Mouse (Mus musculus) megakaryocyte, embryonic 14.5 days (primary cell): Measurements from ENCODE around the gene Slc19a2. TPM values are rescaled to one million over a fixed set of nuclear protein-coding genes. Genes with fewer than 3 reads are reported as not detected.
"Not testable (repeated sequence)": the region's sequence is repeated elsewhere in the genome, so short reads cannot be mapped to it uniquely, and the experiment has no call there.

Experiments used
- H3K27me3 ChIP-seq: replicated peaks from 2 replicates; pipeline ENCODE3; 2012; ENCODE audit warnings: inconsistent platforms
- H3K36me3 ChIP-seq: replicated peaks from 2 replicates; pipeline ENCODE3; 2012; ENCODE audit warnings: low read length, inconsistent platforms, mixed read lengths
- H3K4me1 ChIP-seq: 2 replicates; pipeline ENCODE4 v1.6.1; 2012; ENCODE audit warnings: inconsistent platforms
- H3K4me3 ChIP-seq: replicated peaks from 2 replicates; pipeline ENCODE3; 2012; ENCODE audit warnings: moderate library complexity, mild to moderate bottlenecking, inconsistent platforms
- H3K9me3 ChIP-seq: 2 replicates; pipeline ENCODE4 v1.6.1; 2012; ENCODE audit warnings: inconsistent platforms
- FLI1 ChIP-seq: IDR thresholded peaks from 2 replicates; pipeline ENCODE4 v1.6.1; 2012; ENCODE audit warnings: low read length, inconsistent platforms, mixed read lengths
- GATA1 ChIP-seq: IDR thresholded peaks from 3 replicates; pipeline ENCODE4 v1.6.1; 2012; ENCODE audit warnings: mixed read lengths, low read length, inconsistent platforms, borderline replicate concordance
- polyA plus RNA-seq: library from polyadenylated mRNA; stranded (reverse); fragments of >175 nt; gene quantifications from 2 replicates; pipeline ENCODE4 v1.2.3, GENCODE M21; 2012; ENCODE audit warnings: low replicate concordance; ENCODE audit not compliant: insufficient read depth

The Slc19a2 gene
- polyA plus RNA-seq, 1 experiment: 7.3 TPM

- H3K9me3 ChIP-seq: no peaks in the 10 kb centered on the region
- no peak for TF ChIP-seq FLI1
- TF ChIP-seq GATA1: no peak
- no peaks in the 10 kb centered on the region for H3K27me3 ChIP-seq
- peaks cover 16% of the 10 kb centered on the region for H3K36me3 ChIP-seq
- H3K4me1 ChIP-seq: no peaks in the 10 kb centered on the region; the same call in 1 of the 2 replicates
- no peak overlapping the region for H3K4me3 ChIP-seq
Observed at GRCm38 (mm10) chr1:164223089-164223488, 25.8 kb upstream of the Slc19a2 start.

- H3K27me3 ChIP-seq, H3K36me3 ChIP-seq, H3K4me3 ChIP-seq, H3K9me3 ChIP-seq: not testable (repeated sequence)
- H3K4me1 ChIP-seq: peaks cover 11% of the 10 kb centered on the region
Observed at GRCm38 (mm10) chr1:164231937-164232570, 16.8 kb upstream of the Slc19a2 start.

- H3K4me3 ChIP-seq: peak overlapping the region; percentile 34
- TF ChIP-seq GATA1: no peak
- TF ChIP-seq FLI1: no peak
- peaks cover 11% of the 10 kb centered on the region for H3K4me1 ChIP-seq
- H3K9me3 ChIP-seq: no peaks in the 10 kb centered on the region
- no peaks in the 10 kb centered on the region for H3K36me3 ChIP-seq
- H3K27me3 ChIP-seq: peaks cover 4% of the 10 kb centered on the region
Observed at GRCm38 (mm10) chr1:164233447-164233846, 15.4 kb upstream of the Slc19a2 start.

GRCm38 (mm10) chr1:164235078-164235477, 13.8 kb upstream of the Slc19a2 start:
- no peaks in the 10 kb centered on the region for H3K36me3 ChIP-seq
- peaks cover 5% of the 10 kb centered on the region for H3K27me3 ChIP-seq
- TF ChIP-seq FLI1 (no peak), GATA1 (no peak)
- H3K9me3 ChIP-seq: no peaks in the 10 kb centered on the region
- no peak overlapping the region for H3K4me3 ChIP-seq
- H3K4me1 ChIP-seq: peaks cover 11% of the 10 kb centered on the region

GRCm38 (mm10) chr1:164236078-164236477, 12.8 kb upstream of the Slc19a2 start:
- Histone ChIP-seq H3K4me3 (no peak overlapping the region), H3K27me3 (peaks cover 5% of the 10 kb centered on the region), H3K4me1 (peaks cover 11% of the 10 kb centered on the region), H3K36me3 (no peaks in the 10 kb centered on the region), H3K9me3 (no peaks in the 10 kb centered on the region)
- TF ChIP-seq GATA1: no peak
- TF ChIP-seq FLI1: no peak

GRCm38 (mm10) chr1:164241494-164241893, 7.4 kb upstream of the Slc19a2 start:
- no peaks in the 10 kb centered on the region for H3K36me3 ChIP-seq
- H3K27me3 ChIP-seq: peaks cover 2% of the 10 kb centered on the region
- no peak overlapping the region for H3K4me3 ChIP-seq
- TF ChIP-seq GATA1 (no peak), FLI1 (no peak)
- H3K9me3 ChIP-seq: no peaks in the 10 kb centered on the region
- H3K4me1 ChIP-seq: no peaks in the 10 kb centered on the region

GRCm38 (mm10) chr1:164242809-164243208, 6.0 kb upstream of the Slc19a2 start:
- Histone ChIP-seq H3K9me3 (no peaks in the 10 kb centered on the region), H3K36me3 (no peaks in the 10 kb centered on the region), H3K4me1 (peaks cover 6% of the 10 kb centered on the region), H3K4me3 (no peak overlapping the region), H3K27me3 (peaks cover 2% of the 10 kb centered on the region)
- TF ChIP-seq FLI1 (no peak), GATA1 (no peak)

GRCm38 (mm10) chr1:164247442-164247841, 1.4 kb upstream of the Slc19a2 start:
- TF ChIP-seq FLI1 (no peak), GATA1 (no peak)
- peak overlapping the region; percentile 98 for H3K4me3 ChIP-seq

GRCm38 (mm10) chr1:164247971-164248370, 875 bp upstream of the Slc19a2 start:
- H3K4me1 ChIP-seq: peaks cover 45% of the 10 kb centered on the region
- no peaks in the 10 kb centered on the region for H3K27me3 ChIP-seq
- no peaks in the 10 kb centered on the region for H3K9me3 ChIP-seq
- peak overlapping the region; percentile 98 for H3K4me3 ChIP-seq
- peaks cover 2% of the 10 kb centered on the region for H3K36me3 ChIP-seq
- TF ChIP-seq GATA1 (no peak), FLI1 (no peak)

More at GRCm38 (mm10) chr1:164247442-164247841, 1.4 kb upstream of the Slc19a2 start:
- Histone ChIP-seq H3K4me1 (peaks cover 40% of the 10 kb centered on the region), H3K27me3 (no peaks in the 10 kb centered on the region), H3K36me3 (peaks cover 2% of the 10 kb centered on the region), H3K9me3 (no peaks in the 10 kb centered on the region)

- TF ChIP-seq GATA1: no peak
- no peak for TF ChIP-seq FLI1
- Histone ChIP-seq H3K4me1 (peaks cover 59% of the 10 kb centered on the region), H3K27me3 (no peaks in the 10 kb centered on the region), H3K36me3 (peaks cover 11% of the 10 kb centered on the region), H3K9me3 (no peaks in the 10 kb centered on the region), H3K4me3 (peak overlapping the region; percentile 98)
Observed at GRCm38 (mm10) chr1:164249332-164249711, 476 bp downstream of the Slc19a2 start.
